ENCODE assay signal across 8 mouse cellular contexts in the genomic region with DNA sequence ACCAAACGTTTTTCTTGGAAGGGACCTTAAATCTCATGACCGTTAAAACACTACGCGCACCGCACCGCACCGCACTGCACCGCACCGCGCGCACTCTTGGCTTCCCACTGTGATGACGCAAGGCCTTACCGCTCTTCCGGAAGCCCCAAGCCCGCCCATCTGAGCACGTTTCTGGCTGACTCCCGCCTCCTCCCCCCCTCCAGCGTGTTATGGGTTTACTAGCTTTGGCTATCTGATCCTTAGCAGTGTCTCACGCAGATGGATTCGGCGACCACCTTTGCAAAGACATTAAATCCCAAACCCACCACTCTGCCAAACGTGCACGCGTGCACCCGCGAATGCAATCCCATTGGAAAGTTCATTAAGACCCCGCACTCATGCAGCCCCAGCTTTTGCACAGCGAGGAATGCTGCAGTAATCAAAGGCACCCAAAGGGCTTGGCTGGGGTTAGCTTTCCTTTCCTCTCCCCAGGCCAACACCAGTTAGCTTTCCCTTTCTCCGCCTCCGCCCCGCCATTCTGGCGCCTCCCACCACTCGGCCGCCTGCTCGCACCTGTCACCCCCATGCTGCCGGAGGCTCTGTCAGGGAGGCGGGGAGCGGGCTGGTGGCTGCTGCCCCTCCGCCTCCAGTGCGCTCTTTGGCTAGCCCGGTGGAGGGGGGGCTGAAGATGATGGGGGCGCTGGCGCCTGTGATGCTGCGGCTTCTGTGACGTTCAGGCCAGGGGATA. TPM values are rescaled to one million over a fixed set of nuclear protein-coding genes. Genes with fewer than 3 reads are reported as not detected.
DNase-seq lines count a peak whose midpoint lies in the region; ATAC-seq lines count a peak whose summit lies in the region.

A gene (minus strand): TSS at position 643 of the 727 bp plus-strand sequence.

- peak; percentile 86 for ATAC-seq in cerebellum, adult (ENCODE audit: insufficient number of reproducible peaks, low FRiP score, low TSS enrichment)
- peak; percentile 93 for ATAC-seq in forebrain, embryonic 15.5 days (replicated peaks)
- peak; percentile 83 for ATAC-seq in hindbrain, embryonic 11.5 days (ENCODE audit: low FRiP score)

- H3K9ac ChIP-seq in forebrain, embryonic 15.5 days (replicated peaks) = peak within 1 kb of the TSS; percentile 78
- H3K9ac ChIP-seq in hindbrain, embryonic 11.5 days (ENCODE audit: low read depth, low read length) = peak within 1 kb of the TSS; percentile 61

- DNase-seq in ES-CJ7 (ENCODE audit: low read depth, low spot score) = peak; percentile 54
- peak; percentile 62 for DNase-seq in hindbrain, embryonic 11.5 days (ENCODE audit: low spot score)
- peak; percentile 48 to 53 for DNase-seq in layer of hippocampus, postnatal 25 days (ENCODE audit: extremely low spot score in 1 of 2, low spot score in 1 of 2)
- DNase-seq in lung, postnatal 10 days = peak; percentile 64
- DNase-seq in ovary, postnatal 14 days (ENCODE audit: low spot score) = peak; percentile 33
- peak; percentile 87 for DNase-seq in thymus, postnatal 4 days

- WGBS in forebrain, embryonic 15.5 days = under 1% methylated on average over 45 of the region's 45 CpGs
- WGBS in hindbrain, embryonic 11.5 days = 2% methylated on average over 43 of the region's 45 CpGs

- peak within 1 kb of the TSS; percentile 100 for H3K4me2 ChIP-seq in forebrain, embryonic 15.5 days (replicated peaks)
- H3K4me2 ChIP-seq in hindbrain, embryonic 11.5 days (replicated peaks; ENCODE audit: low read depth, low read length) = peak within 1 kb of the TSS; percentile 93

- H3K4me3 ChIP-seq in forebrain, embryonic 15.5 days = peak within 1 kb of the TSS; percentile 62
- H3K4me3 ChIP-seq in hindbrain, embryonic 11.5 days (ENCODE audit: low read depth, low read length) = peak within 1 kb of the TSS; percentile 35

- peaks cover 7% of the 10 kb centered on the region for H3K4me1 ChIP-seq in forebrain, embryonic 15.5 days
- peaks cover 3% of the 10 kb centered on the region; the same call in 1 of the 2 replicates for H3K4me1 ChIP-seq in hindbrain, embryonic 11.5 days (replicated peaks; ENCODE audit: control insufficient read depth, insufficient read depth, low read length)

- no peaks in the 10 kb centered on the region for H3K9me3 ChIP-seq in forebrain, embryonic 15.5 days
- H3K9me3 ChIP-seq in hindbrain, embryonic 11.5 days (ENCODE audit: control insufficient read depth, low read length) = no peaks in the 10 kb centered on the region

- H3K27me3 ChIP-seq in forebrain, embryonic 15.5 days = no peaks in the 10 kb centered on the region
- H3K27me3 ChIP-seq in hindbrain, embryonic 11.5 days (ENCODE audit: control insufficient read depth, insufficient read depth, low read length) = no peaks in the 10 kb centered on the region

- H3K36me3 ChIP-seq in forebrain, embryonic 15.5 days = peaks cover 9% of the 10 kb centered on the region; the same call in 1 of the 2 replicates
- no peaks in the 10 kb centered on the region for H3K36me3 ChIP-seq in hindbrain, embryonic 11.5 days (ENCODE audit: control insufficient read depth, insufficient read depth, low read length)

- H3K27ac ChIP-seq in forebrain, embryonic 15.5 days (replicated peaks) = peak within 1 kb of the TSS; percentile 65
- peak within 1 kb of the TSS; percentile 14; the same call in 1 of the 2 replicates for H3K27ac ChIP-seq in hindbrain, embryonic 11.5 days (ENCODE audit: low read depth, low read length)

RNA-seq across cellular contexts. Expression of the gene that starts here (rescaled TPM):
- polyA plus RNA-seq in forebrain, embryonic 15.5 days (2015; fragmentation: Nextera tagmentation; extraction: Ambion mirVana) = 0.15 and 0.38 TPM in 2 replicates
- polyA plus RNA-seq in hindbrain, embryonic 11.5 days (2014; fragmentation: Nextera tagmentation; extraction: Ambion mirVana) = not detected in 2 replicates
- 1 to 10 TPM in 1 of 2 experiments, under 1 TPM in 1; 0.81 to 1.7 TPM for total RNA-seq in layer of hippocampus, postnatal 25 days (2021)

Comparison
In these comparisons a context has a peak if more than half of its experiments do, and no peak if none do; other contexts are left out.
1. Peak in every context shown above with its lines: DNase-seq, ATAC-seq, H3K4me3 ChIP-seq and H3K27ac ChIP-seq.
2. Peak in ATAC-seq, H3K4me3 ChIP-seq, H3K27ac ChIP-seq, H3K9ac ChIP-seq and H3K4me2 ChIP-seq in forebrain, embryonic 15.5 days; RNA of the gene not detected or under 1 TPM.
3. Peak in DNase-seq, ATAC-seq, H3K4me3 ChIP-seq, H3K27ac ChIP-seq, H3K9ac ChIP-seq and H3K4me2 ChIP-seq in hindbrain, embryonic 11.5 days; RNA of the gene not detected or under 1 TPM.
4. DNase-seq: peak in every context shown above with its lines; median percentile 87 in thymus, postnatal 4 days; 64 in lung, postnatal 10 days; 62 in hindbrain, embryonic 11.5 days; 54 in ES-CJ7; 50 in layer of hippocampus, postnatal 25 days; 33 in ovary, postnatal 14 days.